Mouse (Mus musculus) gastrocnemius, postnatal 25 days (tissue): ENCODE results near the gene Tmem69. TPM values are rescaled to one million over a fixed set of nuclear protein-coding genes. Genes with fewer than 3 reads are reported as not detected.

Source experiments
- DNase-seq: peaks from one replicate; pipeline ENCODE4 v3.0.0; 2022
- long read RNA-seq, 2 experiments: library from polyadenylated mRNA; stranded (forward); transcript quantifications; one replicate each; pipeline ENCODE4 v2.0.0; 2021
- total RNA-seq, 2 experiments: library from RNA; stranded (reverse); gene quantifications; 1 replicate in 1 of 2; 2 replicates in 1 of 2; pipeline ENCODE4 v1.2.3; 2021

Gene Tmem69
- 10 to 100 TPM; 14.1 to 18.7 TPM for total RNA-seq
- long read RNA-seq, experiment 1, partial matches to known transcripts, result 0 of 1 reads
- long read RNA-seq, experiment 1, other reads (novel, unspliced or antisense), result 0 of 1 reads
- long read RNA-seq, experiment 2, result 0 reads

DNA sequence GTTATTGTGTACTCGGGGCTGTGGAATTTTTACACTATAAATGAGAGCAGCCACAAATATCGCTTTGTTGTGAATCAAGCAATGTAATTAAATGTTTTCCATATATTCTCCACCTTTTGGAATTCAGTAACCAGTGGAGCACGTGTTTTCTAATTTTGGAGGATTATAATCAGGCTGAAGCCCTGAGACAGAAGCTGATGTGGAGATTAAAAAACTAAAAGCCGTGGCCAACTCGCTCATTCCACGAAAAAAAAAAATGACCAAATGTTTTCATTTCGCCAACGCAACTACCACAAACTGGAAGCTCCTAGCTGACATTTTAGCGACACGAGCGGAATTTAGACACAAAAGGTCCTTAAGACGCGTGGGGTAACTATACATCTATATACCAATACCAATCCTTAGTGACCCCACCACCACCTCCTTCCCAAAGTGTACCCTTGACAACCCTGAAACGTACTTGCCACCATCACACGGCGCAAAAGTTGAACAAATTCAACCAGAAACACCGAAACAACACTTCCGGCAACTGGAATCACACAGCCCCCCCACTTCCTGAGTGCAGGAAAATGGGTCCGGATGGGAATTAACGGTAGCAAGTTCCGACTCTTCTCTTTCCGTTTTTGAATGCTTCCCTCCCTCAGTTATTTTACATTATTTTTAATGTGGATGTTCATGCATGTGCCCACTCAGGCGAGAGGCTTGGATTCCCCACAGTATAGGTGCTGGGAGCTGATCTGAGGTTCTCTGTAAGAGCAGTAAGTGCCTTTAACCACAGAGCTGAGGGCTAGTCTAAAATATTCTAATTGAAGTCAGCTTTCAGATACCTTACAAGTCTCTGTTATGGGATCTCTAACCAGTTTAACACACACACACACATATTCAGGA, at the start of gene Tmem69:
Tmem69 (minus strand) TSS at position 524 of the 888 bp plus-strand sequence.
- peak; percentile 64 for DNase-seq

DNA sequence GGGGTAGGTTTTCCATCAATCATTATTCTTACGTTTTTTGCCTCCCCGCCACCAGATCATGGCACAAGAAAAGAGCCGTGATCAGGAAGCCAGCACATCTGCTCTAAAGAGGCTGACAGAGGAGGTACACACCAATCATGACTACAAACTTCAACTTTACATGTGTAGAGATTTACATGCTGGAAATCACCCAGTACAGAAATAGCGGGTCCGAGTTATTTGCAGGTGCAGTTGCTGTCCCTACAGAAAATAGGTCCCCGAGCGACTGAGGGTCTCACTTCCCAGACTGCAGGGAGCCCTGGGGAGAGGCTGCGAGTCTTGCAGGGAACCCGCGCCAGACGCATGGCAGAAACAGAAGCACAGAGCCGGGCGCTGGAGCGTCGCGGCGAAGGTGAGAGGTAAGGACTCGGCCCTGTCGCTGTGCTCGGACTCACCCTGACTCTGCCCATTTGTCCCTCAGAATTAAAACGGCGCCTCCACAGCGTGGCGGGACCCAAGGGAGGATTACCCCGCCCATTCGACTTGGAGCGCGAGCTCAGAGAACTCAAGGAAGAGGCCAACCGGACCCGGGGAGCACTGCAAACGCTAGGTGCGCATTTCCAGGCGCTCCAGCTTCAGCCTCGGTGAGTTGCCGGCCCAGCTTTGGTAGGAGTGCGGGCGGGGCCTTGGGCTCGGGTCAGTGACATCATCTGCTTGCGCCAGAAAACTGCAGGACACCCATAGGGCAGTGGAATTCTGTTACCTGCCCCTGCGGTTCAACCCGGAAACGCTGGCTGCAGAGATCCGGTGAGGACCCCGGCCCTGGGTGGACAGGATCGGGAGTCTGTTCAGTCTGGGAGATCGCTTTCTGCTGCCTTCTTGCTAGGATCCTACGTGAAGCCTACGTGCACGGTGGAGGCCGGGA, 41.5 kb upstream of the Tmem69 start:
- peak; percentile 84 for DNase-seq

- DNase-seq, result no peak
Observed at GRCm38 (mm10) chr4:116596379-116596778, 40.6 kb upstream of the Tmem69 start, which contains the start of gene Ccdc17. TSS of gene Ccdc17 (plus strand) at chr4:116596654.

DNA sequence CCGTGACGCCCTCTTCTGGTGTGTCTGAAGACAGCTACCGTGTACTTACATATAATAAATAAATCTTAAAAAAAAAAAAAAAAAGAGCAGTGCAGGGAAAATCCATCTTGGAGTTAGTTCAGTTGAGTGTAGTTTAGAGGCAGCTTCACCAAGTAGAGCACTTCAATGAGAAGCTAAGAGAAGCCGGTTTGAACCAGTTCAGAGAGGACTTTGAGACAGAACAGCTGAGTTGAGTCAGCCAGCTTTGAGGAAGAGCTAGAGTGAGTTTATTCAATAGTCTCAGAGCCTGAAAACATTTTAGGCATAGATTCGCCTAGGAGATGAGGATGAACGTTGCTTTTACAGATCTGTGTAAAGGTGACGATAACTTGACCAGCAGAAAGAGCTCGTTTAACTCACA, 40.1 kb upstream of the Tmem69 start:
- DNase-seq, result no peak

DNA sequence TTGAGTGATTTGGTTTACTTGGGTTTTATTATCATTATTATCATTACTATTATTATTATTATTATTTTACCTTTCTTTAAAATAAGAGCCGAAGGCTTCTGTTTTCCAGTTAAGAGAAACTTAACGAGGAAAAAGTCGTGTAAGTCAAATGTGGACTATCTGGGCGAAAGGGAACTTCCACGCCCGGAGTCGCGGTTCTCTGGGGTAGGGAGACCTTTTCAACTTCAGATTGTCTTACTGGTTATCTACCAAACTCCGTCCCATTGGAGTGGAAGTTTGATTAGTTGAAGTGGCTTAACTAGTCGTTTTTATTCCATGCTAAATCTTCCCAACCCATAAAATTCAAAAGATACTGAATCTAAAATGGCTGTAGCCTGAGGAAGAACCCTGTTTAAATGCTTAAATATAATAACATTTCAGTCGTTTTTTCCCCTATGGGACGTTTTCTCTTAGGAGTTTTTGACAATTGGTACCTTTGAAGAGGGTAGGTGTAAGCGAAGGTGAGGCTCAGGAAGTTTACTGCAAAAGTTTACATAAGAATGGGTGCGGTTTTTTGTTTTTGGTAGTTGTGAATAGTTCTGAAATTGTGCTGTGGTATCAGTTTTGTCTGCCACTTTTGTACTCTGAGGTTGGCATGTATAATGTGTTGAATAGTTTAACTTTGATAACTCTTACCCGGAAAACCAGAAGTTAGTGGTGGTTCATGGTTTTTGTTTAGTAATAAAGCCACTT, 2.6 kb upstream of the Tmem69 start:
- DNase-seq, result no peak

DNA sequence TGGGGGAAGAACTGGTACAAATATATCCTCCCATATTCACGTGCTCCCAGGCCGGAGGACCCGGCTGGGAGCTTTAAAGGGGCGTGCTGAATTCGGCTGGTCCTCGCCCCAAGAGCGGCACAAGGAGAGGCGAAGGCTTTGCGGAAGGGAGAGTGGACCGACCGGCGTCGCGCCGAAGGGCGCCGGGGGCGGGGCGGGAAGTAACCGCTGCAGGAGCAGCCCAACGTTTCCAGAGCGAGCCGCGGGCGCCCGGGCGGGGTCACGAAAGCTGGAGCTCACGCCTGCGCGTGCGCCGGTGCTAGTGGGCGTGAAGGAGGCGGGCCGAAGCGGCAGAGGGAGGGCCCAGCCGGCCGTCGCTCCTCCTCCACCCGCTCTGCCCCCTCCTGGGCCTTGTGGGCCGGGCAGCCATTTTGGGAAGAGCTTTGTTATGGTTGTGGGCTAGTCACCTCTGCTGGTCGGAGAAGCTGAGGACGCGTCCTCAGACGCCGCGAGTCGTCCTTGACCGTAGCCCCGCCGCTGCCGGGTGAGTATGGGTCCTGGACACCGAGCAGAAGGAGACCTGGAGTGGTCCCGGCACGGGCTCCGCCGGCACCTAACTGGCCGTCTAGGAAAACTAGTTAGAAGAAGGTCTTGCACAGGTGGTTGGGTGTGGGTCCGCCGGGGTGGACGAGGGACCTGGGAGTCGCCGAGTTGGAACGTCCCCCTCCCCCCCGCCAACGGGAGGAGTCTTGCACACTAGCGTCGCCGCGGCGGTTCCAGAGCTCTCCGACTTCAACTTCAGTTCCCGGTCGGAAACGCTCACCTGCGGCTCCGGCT, 1.8 kb upstream of the Tmem69 start, which contains the start of gene Gpbp1l1:
Gpbp1l1 (plus strand) TSS at position 353 of the 816 bp plus-strand sequence.
- DNase-seq, result peak; percentile 97

GRCm38 (mm10) chr4:116556561-116557305, 997 bp upstream of the Tmem69 start:
- peak; percentile 92 for DNase-seq

DNA sequence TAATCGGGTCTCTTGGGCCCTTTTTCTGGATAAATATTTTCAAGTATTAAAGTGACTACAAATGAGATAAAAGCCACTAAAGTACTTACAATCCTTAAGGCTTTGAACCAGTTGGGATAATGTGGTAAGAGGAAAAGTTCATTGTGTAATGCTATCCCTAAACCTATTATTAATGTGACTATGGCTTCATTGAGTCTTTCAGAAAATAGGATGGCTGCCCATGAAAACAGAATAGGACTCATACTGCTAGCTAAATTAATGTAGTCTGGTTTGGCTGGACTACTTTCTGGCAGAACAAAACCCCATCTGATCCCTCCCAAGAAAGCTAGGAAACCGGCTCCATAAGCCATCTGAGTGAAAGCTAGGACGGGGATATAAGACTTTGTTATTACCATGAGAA, 2.7 kb downstream of the Tmem69 start:
- no peak for DNase-seq

DNA sequence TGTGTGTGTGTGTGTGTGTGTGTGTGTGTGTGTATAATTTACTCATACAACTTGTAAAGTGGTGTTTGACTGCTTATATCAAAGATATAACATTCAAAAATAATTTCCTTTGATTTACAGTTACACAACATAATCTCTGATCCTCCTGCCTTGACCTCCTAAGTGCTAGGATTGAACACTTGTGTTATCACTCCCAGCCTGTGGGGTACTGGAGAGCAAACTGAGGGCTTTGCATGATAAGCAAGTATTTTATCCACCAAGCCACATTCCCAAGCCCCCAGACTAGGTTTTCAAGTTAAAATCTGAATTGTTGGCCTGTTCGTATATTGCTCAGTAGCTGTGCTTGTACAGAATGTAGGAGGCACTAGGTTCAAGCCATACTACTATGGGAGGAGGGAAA, 5.3 kb downstream of the Tmem69 start:
- no peak for DNase-seq

DNA sequence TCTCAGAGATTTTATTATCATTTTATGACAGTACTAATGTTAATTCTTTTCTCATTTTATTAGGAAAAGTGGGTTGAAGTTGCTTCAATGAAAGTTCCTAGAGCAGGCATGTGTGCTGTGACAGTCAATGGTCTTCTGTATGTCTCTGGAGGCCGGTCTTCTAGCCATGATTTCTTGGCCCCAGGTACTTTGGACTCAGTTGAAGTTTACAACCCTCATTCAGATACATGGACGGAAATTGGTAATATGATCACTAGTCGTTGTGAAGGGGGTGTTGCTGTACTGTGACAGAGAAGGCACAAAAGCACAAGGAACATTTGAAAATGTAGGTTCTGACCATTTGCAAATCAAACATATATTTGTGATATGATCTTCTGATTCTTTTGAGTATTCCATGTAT, 18.0 kb downstream of the Tmem69 start:
- DNase-seq, result no peak

DNA sequence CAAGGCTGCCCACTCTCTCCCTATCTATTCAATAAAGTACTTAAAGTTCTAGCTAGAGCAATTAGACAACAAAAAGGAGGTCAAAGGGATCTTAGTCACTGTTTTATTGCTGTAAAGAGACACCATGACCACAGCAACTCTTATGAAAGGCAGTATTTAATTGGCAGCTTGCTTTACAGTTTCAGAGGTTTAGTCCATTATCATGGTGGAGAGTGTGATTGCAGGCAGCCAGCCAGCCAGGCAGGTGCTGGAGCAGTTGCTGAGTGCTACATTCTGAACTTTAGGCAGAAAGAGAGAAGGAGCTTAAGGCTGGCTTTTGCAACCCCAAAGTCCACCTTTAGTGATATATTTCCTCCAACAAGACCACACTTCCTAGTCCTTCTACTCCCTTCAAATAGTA, 19.4 kb downstream of the Tmem69 start:
- no peak for DNase-seq

GRCm38 (mm10) chr4:116531109-116531508, 24.6 kb downstream of the Tmem69 start:
- no peak for DNase-seq

- peak; percentile 93 for DNase-seq
Observed at GRCm38 (mm10) chr4:116507425-116508218, 48.1 kb downstream of the Tmem69 start, which contains the start of gene Ipp. TSS of gene Ipp (plus strand) at chr4:116507549.

DNA sequence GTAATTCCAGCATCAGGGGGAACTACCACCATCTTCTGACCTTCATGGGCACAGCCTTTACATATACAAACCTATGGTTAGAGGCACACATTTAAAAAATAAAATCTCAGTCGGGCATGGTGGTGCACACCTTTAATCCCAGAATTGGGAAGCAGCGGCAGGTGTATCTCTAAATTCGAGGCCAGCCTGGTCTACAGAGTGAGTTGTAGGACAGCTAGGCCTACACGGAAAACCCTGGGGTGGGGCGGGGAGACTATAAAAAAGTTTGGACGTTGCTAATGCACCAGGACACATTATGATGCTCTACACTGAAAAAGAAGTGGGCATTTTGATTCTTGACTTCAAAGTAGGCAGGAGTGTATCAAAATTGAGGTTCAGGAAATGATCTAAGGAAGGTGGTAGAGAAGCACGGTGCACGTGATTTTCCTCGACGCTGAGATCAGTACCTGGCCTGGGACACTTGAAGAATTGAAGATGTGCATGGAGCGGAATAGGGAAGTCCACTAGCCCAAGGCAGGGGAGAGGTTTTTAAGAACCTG, 48.8 kb downstream of the Tmem69 start:
- no peak for DNase-seq
